Mouse (Mus musculus) B cell, adult 2 months (primary cell): ENCODE data around the gene Runx3.
"Not testable (repeated sequence)": the region's sequence is repeated elsewhere in the genome, so short reads cannot be mapped to it uniquely, and the experiment has no call there.

Experiments used
- DNase-seq, 2 experiments: peaks; one replicate each; pipeline ENCODE4 v3.0.0; 2022

Runx3 gene

GRCm38 (mm10) chr4:135177568-135177967 lies 57.1 kb downstream of the Runx3 start:
- DNase-seq, result no peak

DNA sequence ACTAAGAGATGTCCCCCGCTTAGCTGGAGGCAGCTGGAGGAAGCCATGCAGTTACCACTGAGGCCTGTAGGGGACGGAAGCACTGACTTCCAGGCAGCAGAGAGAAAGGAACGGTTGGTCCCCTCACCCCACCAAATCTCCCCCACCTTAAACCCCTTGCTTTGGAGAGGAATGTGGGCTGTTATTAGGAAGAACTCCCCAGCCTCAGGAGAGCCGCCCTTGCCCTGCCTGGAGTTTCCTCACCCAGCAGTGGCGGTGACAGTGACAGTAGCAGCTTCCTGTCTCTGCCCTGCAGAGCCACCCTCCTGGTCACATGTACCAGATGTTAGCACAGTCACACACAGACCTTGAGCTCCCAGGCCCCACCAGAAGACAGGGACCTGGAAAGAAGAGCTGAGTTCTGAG lies 58.6 kb downstream of the Runx3 start:
- DNase-seq, result peak; percentile 76 to 78

- peak; percentile 74 to 80 for DNase-seq
These were observed 61.4 kb downstream of the Runx3 start for GRCm38 (mm10) chr4:135181819-135182218.

GRCm38 (mm10) chr4:135184277-135184676 lies 63.8 kb downstream of the Runx3 start:
- DNase-seq, result not testable (repeated sequence)

GRCm38 (mm10) chr4:135189452-135190008 lies 69.1 kb downstream of the Runx3 start:
- no peak for DNase-seq

DNA sequence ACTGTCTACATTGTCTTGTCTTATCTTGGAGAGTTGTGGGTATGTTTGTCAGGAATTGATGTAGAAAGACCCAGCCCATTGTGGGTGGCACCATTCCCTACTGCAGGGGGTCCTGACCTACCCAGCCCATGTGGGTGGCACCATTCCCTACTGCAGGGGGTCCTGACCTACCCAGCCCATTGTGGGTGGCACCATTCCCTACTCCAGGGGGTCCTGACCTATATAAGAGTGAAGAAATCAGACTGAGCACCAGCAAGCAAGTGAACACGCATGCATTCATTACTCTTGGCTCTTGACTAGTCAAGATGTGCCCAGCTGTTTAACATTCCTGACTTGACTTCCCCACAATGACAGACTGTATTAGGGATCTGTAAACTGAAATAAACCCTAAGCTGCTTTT lies 69.9 kb downstream of the Runx3 start:
- DNase-seq, result no peak

DNA sequence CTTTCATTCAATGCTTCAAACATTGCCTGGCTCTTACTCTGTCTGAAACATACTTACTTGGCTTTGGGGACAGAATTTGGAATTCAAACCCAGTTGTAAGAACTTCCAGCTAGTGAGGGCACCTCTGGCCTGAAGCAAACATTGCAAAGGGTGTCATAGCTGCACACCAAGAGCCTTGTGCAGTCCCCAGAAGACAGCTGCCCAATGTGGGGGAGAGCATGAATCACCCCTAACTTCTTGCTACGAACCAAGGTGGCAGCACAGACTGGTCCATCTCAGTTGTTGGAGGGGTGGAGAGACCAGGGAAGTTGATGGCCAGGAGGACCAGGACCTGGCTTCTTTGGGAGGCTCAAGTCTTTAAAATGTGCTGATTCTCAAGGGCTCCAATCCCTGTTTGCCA lies 70.7 kb downstream of the Runx3 start:
- DNase-seq, result no peak

- DNase-seq, result no peak
These were observed 71.2 kb downstream of the Runx3 start for GRCm38 (mm10) chr4:135191604-135192003.

DNA sequence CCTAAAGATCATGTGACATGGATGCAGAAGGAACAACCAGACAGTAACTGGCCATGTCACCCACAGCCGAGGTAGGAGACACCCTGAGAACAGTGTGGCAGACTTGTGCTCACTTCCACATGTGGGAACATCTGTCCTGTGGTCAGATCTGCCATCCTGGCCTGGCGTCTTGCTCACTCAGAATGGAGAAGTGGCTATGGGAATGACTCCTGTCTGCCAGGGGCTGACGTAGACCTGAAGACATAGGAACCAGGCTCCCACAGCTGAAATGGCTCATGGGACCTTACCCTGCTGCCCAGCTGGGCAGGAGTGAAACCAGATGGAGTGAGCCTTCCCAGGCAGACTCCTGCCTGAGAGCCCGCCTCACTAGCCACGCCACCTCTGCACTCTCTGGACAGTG lies 72.4 kb downstream of the Runx3 start:
- DNase-seq, result no peak

GRCm38 (mm10) chr4:135197857-135198256 lies 77.4 kb downstream of the Runx3 start:
- peak; percentile 30 to 32 for DNase-seq

DNA sequence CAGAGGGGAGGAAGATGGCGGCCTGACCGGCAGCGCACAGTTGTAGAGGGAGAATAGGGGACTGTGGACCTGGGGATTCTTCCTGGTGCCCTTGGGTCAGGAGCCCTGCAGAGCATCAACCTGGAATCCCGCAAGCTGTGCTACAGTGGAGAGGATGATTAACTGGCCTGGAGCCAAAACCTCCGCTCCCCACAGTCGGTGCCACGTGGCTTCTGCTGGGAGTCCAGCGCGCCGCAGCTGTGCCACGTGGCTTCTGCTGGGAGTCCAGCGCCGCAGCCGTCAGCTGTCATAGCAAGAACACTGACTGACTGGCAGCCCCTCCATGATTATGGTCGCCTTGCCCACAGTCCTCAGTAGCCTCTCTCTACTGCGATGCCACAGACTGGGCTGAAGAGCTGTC lies 81.3 kb downstream of the Runx3 start:
- no peak for DNase-seq

GRCm38 (mm10) chr4:135203279-135203678 lies 82.8 kb downstream of the Runx3 start:
- DNase-seq, result peak; percentile 81 to 83

DNA sequence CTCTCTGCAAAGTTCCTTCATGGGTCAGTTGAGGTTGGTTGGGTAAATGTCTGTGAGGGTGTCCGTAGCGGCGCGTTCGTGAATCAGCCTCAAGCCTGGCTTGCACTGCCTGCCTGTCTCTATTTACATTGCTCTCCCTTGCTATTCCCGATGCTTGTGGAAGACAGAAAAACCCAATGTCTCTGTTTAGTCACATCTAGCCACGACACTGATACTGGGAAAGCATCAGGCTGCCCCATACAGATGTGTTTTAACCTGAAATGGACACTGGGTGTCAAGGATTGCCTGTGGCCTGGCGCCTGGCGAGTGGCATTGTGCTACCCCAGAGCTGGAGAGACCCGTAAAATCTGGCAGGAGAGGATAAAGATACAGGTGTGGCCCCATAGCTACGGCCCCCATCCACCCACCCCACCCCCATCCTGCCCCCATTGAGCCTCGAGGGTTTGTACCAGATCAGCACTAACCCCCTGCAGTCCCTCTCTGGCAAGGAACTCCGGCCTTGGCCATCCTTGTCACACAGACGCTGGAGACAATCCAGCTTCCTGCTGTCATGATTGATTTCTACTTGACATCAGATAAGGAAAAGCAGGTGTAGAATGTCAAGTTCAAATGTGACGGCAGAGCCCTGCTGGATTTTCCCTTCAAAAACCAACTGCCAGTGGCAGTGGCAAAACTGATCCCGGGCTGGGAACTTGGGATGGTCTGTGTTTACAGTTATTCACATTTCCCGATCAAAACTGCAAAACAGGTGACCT lies 83.5 kb downstream of the Runx3 start:
- DNase-seq, result peak in 1 of 2 experiments; percentile 26

DNA sequence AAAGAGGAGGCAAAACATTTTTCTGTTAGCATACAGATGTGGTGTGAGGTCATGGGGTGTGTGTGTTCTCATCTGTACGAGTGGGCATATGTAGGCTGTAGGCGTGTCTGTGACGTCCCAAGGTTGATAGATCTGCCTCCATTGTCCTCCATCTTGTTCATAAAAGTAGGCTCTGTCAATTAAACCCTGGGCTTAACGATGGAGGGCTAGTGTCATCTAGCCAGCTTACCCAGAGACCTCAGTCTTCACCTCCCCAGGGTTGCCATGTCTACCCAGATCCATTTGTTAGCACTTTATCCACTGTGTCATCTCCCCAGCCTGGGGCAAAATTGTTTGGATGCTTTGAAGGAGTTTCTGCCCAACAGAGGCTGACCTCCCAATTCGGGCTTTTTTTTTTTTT lies 84.2 kb downstream of the Runx3 start:
- DNase-seq, result no peak

GRCm38 (mm10) chr4:135205254-135205653 lies 84.8 kb downstream of the Runx3 start:
- DNase-seq, result no peak

GRCm38 (mm10) chr4:135205711-135206600 lies 85.5 kb downstream of the Runx3 start:
- peak; percentile 96 for DNase-seq

DNA sequence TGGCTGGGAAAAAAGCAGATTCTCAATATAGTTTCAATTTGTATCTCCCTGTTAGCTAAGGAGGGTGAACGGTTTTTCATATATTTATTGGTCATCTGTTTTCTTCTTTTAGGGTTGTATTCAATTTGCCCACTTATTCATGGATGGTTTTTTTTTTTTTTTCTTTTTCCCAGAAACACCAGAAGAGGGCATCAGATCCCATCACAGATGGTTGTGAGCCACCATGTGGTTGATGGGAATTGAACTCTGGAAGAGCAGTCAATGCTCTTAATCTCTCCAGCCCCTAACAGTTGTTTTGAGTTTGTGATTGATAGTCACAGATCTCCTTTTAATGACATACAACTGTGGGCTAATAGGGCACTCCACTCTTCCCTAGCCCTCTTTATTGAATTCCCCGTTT lies 89.4 kb downstream of the Runx3 start:
- DNase-seq, result no peak

- peak; percentile 89 to 91 for DNase-seq
These were observed 99.2 kb downstream of the Runx3 start for GRCm38 (mm10) chr4:135219652-135220051.

DNA sequence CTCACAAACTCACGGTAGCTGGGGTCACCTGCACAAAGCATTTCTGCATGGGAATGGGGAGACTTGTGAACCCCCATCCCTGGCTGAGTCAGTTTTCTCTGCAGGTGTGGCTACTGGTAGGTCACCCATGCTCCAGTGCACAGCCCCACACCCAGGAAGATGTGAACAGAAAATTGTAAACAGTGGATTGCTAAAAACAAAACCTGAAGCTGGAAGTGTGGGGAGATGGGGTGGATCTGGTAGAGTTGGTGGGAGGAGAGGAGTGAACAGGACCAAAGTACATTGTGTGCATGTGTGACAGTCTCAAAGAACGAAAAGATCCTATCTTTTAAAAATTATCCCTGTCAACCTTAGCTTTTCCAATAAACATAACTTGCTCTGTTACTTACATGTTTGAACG lies 100.2 kb downstream of the Runx3 start:
- DNase-seq, result no peak

- no peak for DNase-seq
These were observed 101.4 kb downstream of the Runx3 start for GRCm38 (mm10) chr4:135221632-135222407.

DNA sequence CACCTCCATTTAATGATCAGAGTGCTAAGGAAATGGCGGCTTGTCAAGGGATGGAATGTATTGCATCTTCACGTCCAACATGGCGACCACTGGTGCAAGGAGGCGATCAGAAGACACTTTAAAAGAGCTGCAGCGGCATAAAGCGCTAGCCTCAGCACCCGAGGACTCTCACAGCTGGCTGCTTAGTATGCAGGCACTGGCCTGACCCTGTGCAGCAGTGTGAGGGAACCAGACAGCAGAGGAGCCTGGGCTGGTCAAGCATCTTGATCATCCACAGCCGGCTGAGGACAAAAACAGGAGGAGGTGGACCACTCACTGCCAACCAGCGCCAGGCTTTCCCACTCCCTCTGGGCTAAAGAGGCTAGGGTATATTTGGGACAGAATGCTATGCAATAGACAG lies 103.4 kb downstream of the Runx3 start:
- no peak for DNase-seq

- DNase-seq, result peak; percentile 63 to 65
These were observed 105.7 kb downstream of the Runx3 start for GRCm38 (mm10) chr4:135226008-135226667.
